Mouse (Mus musculus): Measurements from ENCODE around the gene Acaa1b. TPM values are rescaled to one million over a fixed set of nuclear protein-coding genes. Genes with fewer than 3 reads are reported as not detected.

The Acaa1b gene
- 100 to 1,000 TPM in 1 of 2 experiments, 10 to 100 TPM in 1; 67.7 to 107 TPM for total RNA-seq (2021)
- long read RNA-seq, experiment 1, transcript Acaa1b-201 (12 exons, 1,689 nt): major isoform, 537 of 650 reads
- long read RNA-seq, experiment 1, partial matches to known transcripts: 19 of 650 reads
- long read RNA-seq, experiment 1, other reads (novel, unspliced or antisense): 94 of 650 reads
- long read RNA-seq, experiment 2, transcript Acaa1b-201 (12 exons, 1,689 nt): major isoform, 111 of 155 reads
- long read RNA-seq, experiment 2, partial matches to known transcripts: 8 of 155 reads
- long read RNA-seq, experiment 2, other reads (novel, unspliced or antisense): 36 of 155 reads

DNA sequence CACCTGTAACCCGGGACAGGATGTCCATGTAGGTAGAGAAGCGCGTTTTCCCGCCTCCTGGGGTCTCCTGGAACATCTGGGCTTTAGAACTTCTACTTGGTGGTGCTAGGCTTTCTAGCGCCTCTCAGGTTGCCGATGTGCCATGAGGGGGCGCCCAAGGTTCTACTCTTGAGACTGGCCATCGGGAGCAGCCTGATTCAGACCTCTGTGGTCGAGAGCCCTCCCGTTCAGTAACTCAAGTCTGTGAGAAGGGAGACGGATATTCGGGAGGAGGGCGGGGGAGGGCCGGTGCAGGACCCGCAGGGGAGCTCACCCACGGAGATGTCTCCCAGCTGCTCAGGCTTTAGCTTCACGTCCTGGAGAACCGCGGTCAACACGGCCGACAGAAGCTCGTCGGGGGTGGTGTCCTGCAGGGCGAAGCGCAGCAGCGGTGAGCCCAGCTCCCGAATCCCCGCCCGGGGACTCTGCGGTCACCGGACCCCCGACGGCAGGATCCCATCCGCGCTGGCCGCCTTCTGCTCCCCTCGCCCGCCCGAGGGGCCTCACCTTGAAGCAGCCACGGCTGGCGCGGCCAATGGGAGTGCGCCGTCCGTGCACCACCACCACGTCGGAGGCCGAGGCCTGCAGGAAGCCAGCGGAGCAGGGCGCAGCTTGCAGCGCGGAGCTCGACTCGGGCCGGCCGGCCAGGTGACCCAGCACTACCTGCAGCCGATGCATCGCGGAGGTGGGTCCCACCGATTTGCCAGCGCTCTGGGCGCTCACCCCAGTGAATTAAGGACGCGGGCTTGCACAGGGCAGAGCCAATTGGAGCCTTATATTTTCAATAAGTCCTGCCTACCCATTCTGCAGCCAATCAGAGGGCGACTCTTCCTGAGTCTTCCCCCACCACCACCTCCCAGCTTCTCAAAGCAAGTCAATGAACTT, at the start of gene Acaa1b:
Gene Acaa1b (minus strand): TSS at position 816 of the 924 bp plus-strand sequence.
- peak; percentile 91 for DNase-seq

GRCm38 (mm10) chr9:119206666-119207065, 49.8 kb upstream of the Acaa1b start:
- DNase-seq: no peak

DNA sequence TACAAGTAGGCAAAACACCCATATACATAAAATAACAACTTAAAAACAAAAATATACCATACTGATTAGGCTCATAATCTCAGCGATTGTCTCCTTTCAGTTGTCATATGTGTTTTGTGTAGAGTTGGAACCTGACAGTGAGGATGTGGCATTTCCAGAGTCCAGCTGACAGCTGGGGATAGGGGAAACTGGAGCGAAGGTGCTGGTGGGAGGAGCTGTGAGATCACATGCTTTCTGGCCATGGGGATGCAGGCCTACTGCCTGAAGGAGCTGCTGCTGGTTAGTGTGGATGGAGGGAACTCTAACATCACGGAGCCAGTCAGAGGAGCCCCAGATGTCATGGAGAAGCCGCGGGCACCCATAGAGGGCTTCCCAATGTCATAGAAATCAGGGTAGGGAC, 48.9 kb upstream of the Acaa1b start:
- no peak for DNase-seq

DNA sequence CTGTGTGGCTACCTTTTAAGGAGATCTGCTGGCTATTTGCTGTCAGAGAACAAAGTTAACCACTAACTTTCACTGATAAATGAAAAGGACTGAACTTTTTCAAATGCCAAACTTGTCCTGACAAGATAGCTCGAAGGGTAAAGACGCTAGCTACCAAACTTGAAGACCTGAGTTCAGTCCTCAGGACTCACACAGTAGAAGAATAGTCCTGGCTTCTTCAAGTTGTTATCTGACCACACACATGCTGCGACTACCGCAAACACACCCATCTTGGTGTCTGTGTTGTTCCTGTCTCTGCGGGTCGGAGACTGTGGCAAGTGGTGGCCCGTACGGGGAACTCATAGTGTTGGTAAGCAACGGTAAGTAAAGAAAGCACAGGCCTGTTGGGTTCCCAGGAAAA, 46.7 kb upstream of the Acaa1b start:
- DNase-seq: no peak

GRCm38 (mm10) chr9:119201653-119202052, 44.8 kb upstream of the Acaa1b start:
- DNase-seq: no peak

GRCm38 (mm10) chr9:119199151-119199861, 42.4 kb upstream of the Acaa1b start:
- DNase-seq: no peak

GRCm38 (mm10) chr9:119192202-119192990, 35.5 kb upstream of the Acaa1b start:
- peak; percentile 64 for DNase-seq

DNA sequence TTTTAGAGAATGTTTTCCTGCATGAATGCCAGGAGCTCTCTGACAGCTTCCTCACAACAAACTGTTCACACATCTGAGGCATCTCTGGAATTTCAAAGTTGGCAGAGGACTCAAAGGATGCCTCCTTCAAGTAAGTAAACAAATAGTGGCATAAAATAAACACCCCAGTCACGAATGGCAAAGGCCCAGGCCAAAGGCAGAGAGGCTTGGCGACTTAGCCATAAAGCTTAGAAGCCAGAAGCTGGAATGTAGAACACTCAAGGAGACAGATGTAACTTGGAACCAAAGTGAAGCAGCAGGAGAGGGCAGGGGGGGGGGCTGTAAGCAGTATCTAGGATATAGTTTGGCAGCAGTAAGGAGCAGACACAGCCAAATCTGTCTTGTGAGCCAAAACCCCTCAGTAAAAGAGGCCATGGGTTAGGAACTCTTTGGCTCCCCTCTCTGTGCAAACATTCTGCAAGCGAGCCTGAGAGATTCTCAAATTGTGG, 24.4 kb upstream of the Acaa1b start:
- no peak for DNase-seq

DNA sequence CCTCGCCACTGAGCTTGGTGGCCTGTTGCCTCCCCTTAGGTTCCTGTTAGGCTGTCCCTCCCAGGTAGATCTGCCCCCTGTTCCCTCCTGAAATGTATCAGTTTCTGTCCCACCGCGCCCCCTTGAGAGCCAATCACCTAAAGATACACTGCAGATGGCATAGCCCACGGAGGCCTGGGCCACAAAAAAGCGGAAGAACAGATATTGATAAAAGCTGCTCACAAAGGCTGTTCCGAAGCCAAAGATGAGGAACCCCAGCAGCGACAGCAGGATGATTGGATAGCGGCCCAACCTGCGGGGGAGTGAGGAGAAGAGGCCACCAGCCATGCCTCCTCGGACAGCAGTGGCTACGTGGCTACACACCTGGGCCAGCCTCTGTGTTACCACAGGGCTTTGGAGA, 22.4 kb upstream of the Acaa1b start:
- DNase-seq: no peak

- no peak for DNase-seq
These were observed 10.7 kb upstream of the Acaa1b start for GRCm38 (mm10) chr9:119167608-119168007.

DNA sequence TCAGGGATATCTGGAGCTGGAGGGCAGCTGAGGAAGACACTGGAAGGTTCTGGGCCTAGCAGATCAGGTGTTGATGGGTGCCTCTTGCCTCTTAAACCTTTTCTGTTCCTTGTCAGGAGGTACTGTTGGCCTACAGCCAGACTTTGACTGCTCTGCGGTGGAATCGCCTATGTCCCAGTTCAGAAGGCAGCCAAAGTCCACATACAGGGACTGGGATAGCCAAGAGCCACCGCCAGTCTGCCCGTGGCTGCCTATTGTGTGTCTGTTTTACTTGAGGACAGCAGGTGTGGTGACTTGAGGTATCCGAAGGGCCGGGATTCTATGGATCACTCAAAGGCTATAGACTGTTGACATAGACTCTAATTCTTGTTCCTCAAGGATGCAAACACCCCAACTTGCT, 8.7 kb upstream of the Acaa1b start:
- DNase-seq: peak; percentile 57

DNA sequence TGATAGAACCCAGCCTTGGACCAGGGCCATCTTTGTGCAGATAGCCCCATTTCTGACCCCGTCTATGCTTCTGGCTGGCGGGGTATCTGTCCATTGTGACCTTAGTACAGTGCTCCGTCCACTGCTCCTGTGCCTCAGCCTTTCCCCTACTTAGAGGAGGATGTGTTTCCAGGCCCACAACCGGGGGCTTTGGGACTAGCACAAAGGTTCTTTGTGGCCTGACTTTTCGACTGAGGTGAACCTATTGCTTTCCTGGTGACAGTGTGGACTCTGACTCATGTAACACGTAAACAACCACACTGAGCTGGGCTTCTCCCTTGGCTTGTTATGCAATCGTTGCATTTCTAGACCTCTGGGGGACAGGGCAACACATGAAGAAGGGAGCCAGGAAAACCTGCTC, 7.8 kb upstream of the Acaa1b start:
- peak; percentile 31 for DNase-seq

- DNase-seq: peak; percentile 62
These were observed 3.8 kb upstream of the Acaa1b start for GRCm38 (mm10) chr9:119160689-119161088.

DNA sequence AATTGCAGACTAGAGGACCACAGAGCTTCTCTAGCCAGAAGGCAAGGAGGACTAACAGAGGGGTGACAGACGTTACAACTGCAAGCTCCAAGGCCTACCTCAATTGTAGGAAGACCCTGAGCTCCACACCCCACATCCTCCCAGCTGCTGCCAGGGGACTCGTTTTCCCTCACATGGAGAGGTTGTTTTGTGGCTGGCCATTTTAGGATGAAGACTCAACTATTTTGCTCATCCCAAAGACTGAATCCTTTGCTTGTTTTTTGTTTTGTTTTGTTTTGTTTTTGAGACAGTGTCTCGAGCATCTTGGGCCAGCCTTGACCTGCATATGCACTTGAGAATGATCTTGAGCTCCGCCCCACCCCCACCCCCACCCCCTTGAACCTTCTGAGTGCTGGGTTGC, 2.0 kb upstream of the Acaa1b start, which contains the start of gene Gm47289:
Gene Gm47289 (plus strand): TSS at position 301 of the 400 bp plus-strand sequence.
- no peak for DNase-seq

- DNase-seq: peak; percentile 64
These were observed 1.1 kb downstream of the Acaa1b start for GRCm38 (mm10) chr9:119155826-119156225.

- DNase-seq: peak; percentile 30
These were observed 1.5 kb downstream of the Acaa1b start for GRCm38 (mm10) chr9:119155416-119155815.

- no peak for DNase-seq
These were observed 5.1 kb downstream of the Acaa1b start for GRCm38 (mm10) chr9:119151751-119152150.

- peak; percentile 80 for DNase-seq
These were observed 7.3 kb downstream of the Acaa1b start for GRCm38 (mm10) chr9:119149601-119150000.

DNA sequence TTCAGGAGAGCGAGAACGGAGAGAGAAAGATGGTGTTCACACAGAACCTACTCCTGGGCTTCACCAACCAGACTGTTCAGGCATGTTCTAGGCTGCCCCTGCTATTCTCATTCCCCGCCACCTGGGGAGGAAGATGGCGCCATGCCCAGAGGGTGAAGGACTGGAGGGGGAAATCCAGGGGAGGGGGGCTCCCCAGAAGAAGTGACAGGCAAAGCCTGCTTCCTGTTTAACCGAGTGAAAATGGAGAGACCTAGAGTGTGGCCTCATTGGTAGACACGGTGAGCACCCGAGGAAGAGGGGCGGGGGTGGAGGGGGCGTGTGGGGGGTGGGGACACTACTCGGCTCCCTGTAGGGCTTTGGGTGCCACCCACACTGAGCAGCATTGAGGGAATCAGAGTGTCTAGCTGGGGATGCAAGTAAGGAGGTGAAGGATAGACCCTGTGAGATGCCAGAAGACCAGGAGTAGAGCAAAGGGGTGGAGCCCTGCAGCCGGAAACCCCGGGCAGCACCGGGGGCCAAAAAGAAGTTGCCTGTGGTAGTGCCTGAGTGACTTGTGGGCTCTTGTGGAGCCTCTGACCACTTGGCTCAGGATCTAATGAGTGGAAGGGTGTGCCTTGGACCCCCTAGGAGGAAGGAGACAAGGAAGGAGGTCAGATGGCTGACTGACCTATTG, 10.7 kb downstream of the Acaa1b start:
- no peak for DNase-seq

GRCm38 (mm10) chr9:119145638-119146037, 11.3 kb downstream of the Acaa1b start:
- no peak for DNase-seq

GRCm38 (mm10) chr9:119145137-119145536, 11.8 kb downstream of the Acaa1b start:
- DNase-seq: no peak

Data from adrenal gland, postnatal 10 days (tissue).